Mouse (Mus musculus) liver, embryonic 11.5 days (tissue): ENCODE results near the gene Jsrp1. TPM values are rescaled to one million over a fixed set of nuclear protein-coding genes. Genes with fewer than 3 reads are reported as not detected.

Experiments used
- ATAC-seq: fragments of 200-750 bp; cut with Nextera tagmentation; replicated peaks from 2 replicates; pipeline ENCODE4 v1.8.0; 2017; ENCODE audit warnings: moderate number of reproducible peaks, mild to moderate bottlenecking, moderate TSS enrichment, moderate library complexity; ENCODE audit not compliant: low FRiP score
- DNase-seq: peaks from one replicate; pipeline ENCODE4 v3.0.0-alpha.2; 2017; ENCODE audit warnings: low spot score
- H3K27ac ChIP-seq: fragments of 300-500 bp; sonication (generic); 2 replicates; pipeline ENCODE4 v1.5.1; 2014; ENCODE audit warnings: mild to moderate bottlenecking, low read depth, low read length, control low read depth
- H3K27me3 ChIP-seq: fragments of 300-500 bp; sonication (generic); replicated peaks from 2 replicates; pipeline ENCODE4 v1.6.1; 2014; ENCODE audit warnings: low read length, mixed read lengths; ENCODE audit not compliant: control insufficient read depth, insufficient read depth
- H3K36me3 ChIP-seq: fragments of 300-500 bp; sonication (generic); 2 replicates; pipeline ENCODE4 v1.6.1; 2014; ENCODE audit warnings: mild to moderate bottlenecking, low read length, moderate library complexity, mixed read lengths; ENCODE audit not compliant: control insufficient read depth, insufficient read depth
- H3K4me1 ChIP-seq: fragments of 300-500 bp; sonication (generic); replicated peaks from 2 replicates; pipeline ENCODE4 v1.6.1; 2014; ENCODE audit warnings: low read length, mixed read lengths; ENCODE audit not compliant: control insufficient read depth, insufficient read depth
- H3K4me2 ChIP-seq: fragments of 300-500 bp; sonication (generic); 2 replicates; pipeline ENCODE4 v1.6.1; 2014; ENCODE audit warnings: mild to moderate bottlenecking, control low read depth, moderate library complexity
- H3K4me3 ChIP-seq: fragments of 300-500 bp; sonication (generic); 2 replicates; pipeline ENCODE4 v1.5.1; 2014; ENCODE audit warnings: low read depth, low read length, control low read depth
- H3K9ac ChIP-seq: fragments of 300-500 bp; sonication (generic); 2 replicates; pipeline ENCODE4 v1.6.1; 2014; ENCODE audit warnings: low read depth, low read length, control low read depth
- H3K9me3 ChIP-seq: fragments of 300-500 bp; sonication (generic); 2 replicates; pipeline ENCODE4 v1.6.1; 2016; ENCODE audit warnings: low read length, inconsistent platforms, mixed read lengths; ENCODE audit not compliant: control insufficient read depth
- WGBS: fragments of 180-500 bp; shearing (Covaris S2); extraction: QIAGEN DNeasy Blood & Tissue Kit; methylation state at CpG from one replicate; pipeline ENCODE4 v1.1.7; 2014; 5-methylcytosine and 5-hydroxymethylcytosine counted together
- polyA plus RNA-seq: library from polyadenylated mRNA; unstranded; fragments of >200 nt; fragmentation: Nextera tagmentation; extraction: Ambion mirVana; gene quantifications from 2 replicates; pipeline ENCODE4 v1.2.1, GENCODE M21; 2014

Gene Jsrp1
- 1.1 and 1.5 TPM in 2 replicates for polyA plus RNA-seq

GRCm38 (mm10) chr10:80813366-80813765 is at the start of gene Jsrp1:
TSS of gene Jsrp1 (minus strand) at chr10:80813498.
- DNase-seq (no peak), ATAC-seq (no peak)
- Histone ChIP-seq H3K9ac (no peak within 1 kb of the TSS), H3K9me3 (no peaks in the 10 kb centered on the region), H3K36me3 (no peaks in the 10 kb centered on the region), H3K4me1 (peaks cover 19% of the 10 kb centered on the region), H3K27me3 (peaks cover 24% of the 10 kb centered on the region), H3K27ac (no peak within 1 kb of the TSS), H3K4me2 (no peak within 1 kb of the TSS), H3K4me3 (no peak within 1 kb of the TSS)
- 72% methylated on average over 4 of the region's 4 CpGs for WGBS

- Histone ChIP-seq H3K4me1 (peaks cover 38% of the 10 kb centered on the region), H3K4me2 (0 out of 2 replicates have a peak overlapping the region, but pooled peaks have one; percentile 2), H3K9me3 (no peaks in the 10 kb centered on the region), H3K4me3 (no peak overlapping the region), H3K27me3 (no peaks in the 10 kb centered on the region), H3K27ac (peak overlapping the region; percentile 67), H3K9ac (0 out of 2 replicates have a peak overlapping the region, but pooled peaks have one; percentile 27), H3K36me3 (peaks cover 35% of the 10 kb centered on the region; the same call in 1 of the 2 replicates)
- WGBS: 73% methylated on average over 5 of the region's 5 CpGs
- DNase-seq (no peak), ATAC-seq (peak; percentile 40; the same call in 1 of the 2 replicates)
These were observed 49.0 kb upstream of the Jsrp1 start for GRCm38 (mm10) chr10:80862305-80862704.

GRCm38 (mm10) chr10:80858350-80858935 is 45.1 kb upstream of the Jsrp1 start:
- peak overlapping the region; percentile 90 for H3K4me2 ChIP-seq
- no peaks in the 10 kb centered on the region for H3K9me3 ChIP-seq

GRCm38 (mm10) chr10:80857848-80858247 is 44.5 kb upstream of the Jsrp1 start:
- Histone ChIP-seq H3K4me1 (peaks cover 56% of the 10 kb centered on the region), H3K4me2 (peak overlapping the region; percentile 90), H3K9ac (peak overlapping the region; percentile 96), H3K9me3 (no peaks in the 10 kb centered on the region), H3K36me3 (peaks cover 12% of the 10 kb centered on the region; the same call in 1 of the 2 replicates), H3K27me3 (no peaks in the 10 kb centered on the region), H3K27ac (peak overlapping the region; percentile 96), H3K4me3 (peak overlapping the region; percentile 96)
- WGBS: 39% methylated on average over 3 of the region's 3 CpGs
- ATAC-seq: peak; percentile 70
- no peak for DNase-seq

More at GRCm38 (mm10) chr10:80858350-80858935, 45.1 kb upstream of the Jsrp1 start:
- 50% methylated on average over 7 of the region's 7 CpGs for WGBS
- Histone ChIP-seq H3K9ac (peak overlapping the region; percentile 96), H3K36me3 (peaks cover 9% of the 10 kb centered on the region; the same call in 1 of the 2 replicates), H3K4me3 (peak overlapping the region; percentile 96), H3K27me3 (no peaks in the 10 kb centered on the region), H3K4me1 (peaks cover 60% of the 10 kb centered on the region), H3K27ac (peak overlapping the region; percentile 96)
- peak; percentile 56 for DNase-seq
- ATAC-seq: peak; percentile 80

GRCm38 (mm10) chr10:80857386-80857785 is 44.1 kb upstream of the Jsrp1 start:
- WGBS: 61% methylated on average over 8 of the region's 8 CpGs
- Histone ChIP-seq H3K4me2 (peak overlapping the region; percentile 90), H3K4me1 (peaks cover 51% of the 10 kb centered on the region), H3K4me3 (peak overlapping the region; percentile 96), H3K27ac (peak overlapping the region; percentile 96), H3K36me3 (peaks cover 9% of the 10 kb centered on the region; the same call in 1 of the 2 replicates), H3K9ac (peak overlapping the region; percentile 96), H3K27me3 (no peaks in the 10 kb centered on the region), H3K9me3 (no peaks in the 10 kb centered on the region)
- ATAC-seq (no peak), DNase-seq (no peak)

- ATAC-seq: 0 out of 2 replicates have a peak, but pooled peaks have one; percentile 18
- no peaks in the 10 kb centered on the region for H3K9me3 ChIP-seq
These were observed 43.6 kb upstream of the Jsrp1 start for GRCm38 (mm10) chr10:80856908-80857307.

GRCm38 (mm10) chr10:80856267-80856666 is 43.0 kb upstream of the Jsrp1 start:
- no peaks in the 10 kb centered on the region for H3K27me3 ChIP-seq
- WGBS: 59% methylated on average over 3 of the region's 3 CpGs
- H3K27ac ChIP-seq: peak overlapping the region; percentile 96
- peak overlapping the region; percentile 96 for H3K9ac ChIP-seq
- H3K9me3 ChIP-seq: no peaks in the 10 kb centered on the region
- DNase-seq (no peak), ATAC-seq (no peak)
- peaks cover 16% of the 10 kb centered on the region for H3K36me3 ChIP-seq
- H3K4me3 ChIP-seq: peak overlapping the region; percentile 96
- peak overlapping the region; percentile 90 for H3K4me2 ChIP-seq
- peaks cover 41% of the 10 kb centered on the region for H3K4me1 ChIP-seq

More at GRCm38 (mm10) chr10:80856908-80857307, 43.6 kb upstream of the Jsrp1 start:
- Histone ChIP-seq H3K4me3 (peak overlapping the region; percentile 96), H3K36me3 (peaks cover 12% of the 10 kb centered on the region), H3K4me1 (peaks cover 46% of the 10 kb centered on the region), H3K9ac (peak overlapping the region; percentile 96), H3K27me3 (no peaks in the 10 kb centered on the region), H3K27ac (peak overlapping the region; percentile 96), H3K4me2 (peak overlapping the region; percentile 90)
- DNase-seq: no peak
- 66% methylated on average over 5 of the region's 5 CpGs for WGBS

- peak overlapping the region; percentile 96 for H3K4me3 ChIP-seq
- H3K27ac ChIP-seq: peak overlapping the region; percentile 96
- H3K4me2 ChIP-seq: peak overlapping the region; percentile 90
- 14% methylated on average over 11 of the region's 11 CpGs for WGBS
- peaks cover 16% of the 10 kb centered on the region for H3K36me3 ChIP-seq
- ATAC-seq (no peak), DNase-seq (no peak)
- peak overlapping the region; percentile 96 for H3K9ac ChIP-seq
- no peaks in the 10 kb centered on the region for H3K27me3 ChIP-seq
- no peaks in the 10 kb centered on the region for H3K9me3 ChIP-seq
- peaks cover 41% of the 10 kb centered on the region for H3K4me1 ChIP-seq
These were observed 42.4 kb upstream of the Jsrp1 start for GRCm38 (mm10) chr10:80855749-80856073.
